Mouse (Mus musculus) liver, embryonic 12.5 days (tissue): ENCODE measurements around the gene Xirp2. TPM values are rescaled to one million over a fixed set of nuclear protein-coding genes. Genes with fewer than 3 reads are reported as not detected.

Source experiments
- ATAC-seq: fragments of 200-750 bp; cut with Nextera tagmentation; 2 replicates; pipeline ENCODE4 v1.8.0; 2017; ENCODE audit warnings: moderate number of reproducible peaks, mild to moderate bottlenecking, moderate library complexity
- H3K27ac ChIP-seq: fragments of 300-500 bp; sonication (generic); 2 replicates; pipeline ENCODE4 v1.5.1; 2016; ENCODE audit warnings: mild to moderate bottlenecking
- H3K27me3 ChIP-seq: fragments of 300-500 bp; sonication (generic); replicated peaks from 2 replicates; pipeline ENCODE4 v1.6.1; 2016; ENCODE audit warnings: mild to moderate bottlenecking, moderate library complexity
- H3K36me3 ChIP-seq: fragments of 300-500 bp; sonication (generic); 2 replicates; pipeline ENCODE4 v1.6.1; 2016; ENCODE audit warnings: mild to moderate bottlenecking, moderate library complexity
- H3K4me1 ChIP-seq: fragments of 300-500 bp; sonication (generic); 2 replicates; pipeline ENCODE4 v1.6.1; 2016
- H3K4me2 ChIP-seq: fragments of 300-500 bp; sonication (generic); 2 replicates; pipeline ENCODE4 v1.6.1; 2016; ENCODE audit warnings: mild to moderate bottlenecking, moderate library complexity
- H3K4me3 ChIP-seq: fragments of 300-500 bp; sonication (generic); 2 replicates; pipeline ENCODE4 v1.5.1; 2016; ENCODE audit warnings: mild to moderate bottlenecking, moderate library complexity
- H3K9ac ChIP-seq: fragments of 300-500 bp; sonication (generic); 2 replicates; pipeline ENCODE4 v1.6.1; 2016; ENCODE audit warnings: mild to moderate bottlenecking, moderate library complexity
- H3K9me3 ChIP-seq: fragments of 300-500 bp; sonication (generic); replicated peaks from 2 replicates; pipeline ENCODE4 v1.6.1; 2016; ENCODE audit warnings: mild to moderate bottlenecking, moderate library complexity
- WGBS: fragments of 180-500 bp; shearing (Covaris S2); methylation state at CpG from one replicate; pipeline ENCODE4 v1.1.7; 2016; ENCODE audit not compliant: insufficient replicate concordance; 5-methylcytosine and 5-hydroxymethylcytosine counted together
- polyA plus RNA-seq: library from polyadenylated mRNA; unstranded; fragments of >200 nt; fragmentation: Nextera tagmentation; extraction: Ambion mirVana; gene quantifications from 2 replicates; pipeline ENCODE4 v1.2.1, GENCODE M21; 2016

Gene Xirp2
- polyA plus RNA-seq, 1 experiment from 2014 or later: not detected

DNA sequence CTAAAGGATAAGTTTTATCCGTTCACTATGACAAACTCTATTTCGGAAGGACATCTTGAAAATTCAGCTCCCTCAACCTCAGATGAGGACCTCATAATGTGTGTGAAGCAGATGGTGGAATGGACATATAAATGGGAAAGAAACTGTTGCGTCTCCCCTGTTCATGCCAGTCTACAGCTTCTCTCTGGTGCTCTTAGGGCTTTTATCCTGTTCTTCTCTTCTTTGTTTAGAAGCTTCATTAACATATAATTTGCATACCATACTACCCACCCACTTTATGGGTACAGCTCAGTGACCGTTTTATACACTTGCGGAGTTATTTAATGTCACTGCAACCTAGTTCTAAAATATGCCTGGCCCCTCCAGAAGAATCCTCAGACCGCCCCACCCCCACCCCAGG, 40.9 kb downstream of the Xirp2 start:
- 77% methylated on average over 6 of the region's 6 CpGs for WGBS
- Histone ChIP-seq H3K36me3 (no peaks in the 10 kb centered on the region), H3K9ac (no peak overlapping the region), H3K4me2 (no peak overlapping the region), H3K9me3 (no peaks in the 10 kb centered on the region), H3K4me1 (no peaks in the 10 kb centered on the region), H3K27ac (no peak overlapping the region), H3K4me3 (no peak overlapping the region), H3K27me3 (no peaks in the 10 kb centered on the region)
- no peak for ATAC-seq

DNA sequence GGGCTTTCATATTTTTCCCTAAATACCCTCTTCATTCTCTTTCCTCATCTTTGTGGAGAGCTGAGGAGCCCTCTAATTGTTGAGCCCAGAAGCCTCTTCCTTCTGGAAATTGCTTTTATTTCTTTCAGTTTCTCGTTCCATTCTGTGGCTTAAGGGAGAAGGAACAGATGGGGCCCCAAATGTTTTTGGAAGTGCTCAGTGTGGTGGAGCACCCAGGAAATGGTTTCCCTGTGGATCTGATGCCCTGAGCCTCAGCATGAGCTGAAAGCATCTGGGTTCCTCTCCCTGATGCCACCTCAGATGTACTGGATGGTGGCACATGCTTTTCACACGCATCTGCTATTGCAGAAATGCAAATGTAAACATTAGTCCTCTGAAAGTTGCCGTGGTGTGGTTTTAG, 41.4 kb downstream of the Xirp2 start:
- Histone ChIP-seq H3K4me2 (no peak overlapping the region), H3K9me3 (no peaks in the 10 kb centered on the region)

GRCm38 (mm10) chr2:67488465-67489127, 42.8 kb downstream of the Xirp2 start:
- H3K4me3 ChIP-seq: no peak overlapping the region
- H3K9ac ChIP-seq: no peak overlapping the region
- H3K36me3 ChIP-seq: no peaks in the 10 kb centered on the region
- H3K4me1 ChIP-seq: no peaks in the 10 kb centered on the region
- WGBS: 70% methylated on average over 11 of the region's 11 CpGs
- ATAC-seq: no peak
- no peak overlapping the region for H3K4me2 ChIP-seq
- H3K27ac ChIP-seq: no peak overlapping the region
- H3K9me3 ChIP-seq: no peaks in the 10 kb centered on the region
- H3K27me3 ChIP-seq: no peaks in the 10 kb centered on the region

More for the DNA sequence above, 41.4 kb downstream of the Xirp2 start:
- Histone ChIP-seq H3K4me3 (no peak overlapping the region), H3K27ac (no peak overlapping the region), H3K27me3 (no peaks in the 10 kb centered on the region), H3K9ac (no peak overlapping the region), H3K36me3 (no peaks in the 10 kb centered on the region), H3K4me1 (no peaks in the 10 kb centered on the region)
- WGBS: 49% methylated on average over 3 of the region's 3 CpGs
- no peak for ATAC-seq

DNA sequence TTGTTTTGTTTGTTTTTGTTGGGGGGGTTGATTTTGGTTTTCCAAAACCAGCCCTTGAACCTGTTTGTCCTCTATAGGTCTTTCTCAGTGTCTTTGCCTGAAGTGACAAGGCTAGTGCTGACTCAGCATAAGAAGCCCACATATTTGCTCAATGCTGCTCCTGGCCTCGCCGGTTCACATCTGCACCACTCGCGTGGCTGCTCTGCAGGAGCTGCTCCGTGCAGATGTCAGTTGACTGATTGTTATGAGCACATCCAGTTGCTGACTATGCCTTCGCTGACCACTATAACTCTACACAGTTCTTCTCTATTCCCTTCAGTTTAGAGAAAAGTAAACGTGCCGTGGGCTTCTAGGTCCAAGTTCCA, 43.3 kb downstream of the Xirp2 start:
- no peak overlapping the region for H3K4me3 ChIP-seq
- 71% methylated on average over 8 of the region's 8 CpGs for WGBS
- no peaks in the 10 kb centered on the region for H3K27me3 ChIP-seq
- ATAC-seq: no peak
- H3K9ac ChIP-seq: no peak overlapping the region
- H3K36me3 ChIP-seq: no peaks in the 10 kb centered on the region
- no peak overlapping the region for H3K4me2 ChIP-seq
- H3K4me1 ChIP-seq: no peaks in the 10 kb centered on the region
- no peaks in the 10 kb centered on the region for H3K9me3 ChIP-seq
- H3K27ac ChIP-seq: no peak overlapping the region

GRCm38 (mm10) chr2:67505457-67505856, 59.7 kb downstream of the Xirp2 start:
- no peaks in the 10 kb centered on the region for H3K36me3 ChIP-seq
- no peak overlapping the region for H3K9ac ChIP-seq
- H3K4me3 ChIP-seq: no peak overlapping the region
- no peaks in the 10 kb centered on the region for H3K27me3 ChIP-seq
- H3K9me3 ChIP-seq: no peaks in the 10 kb centered on the region
- H3K4me1 ChIP-seq: no peaks in the 10 kb centered on the region
- H3K27ac ChIP-seq: no peak overlapping the region
- 45% methylated on average over 2 of the region's 2 CpGs for WGBS
- H3K4me2 ChIP-seq: no peak overlapping the region
- no peak for ATAC-seq

- no peak overlapping the region for H3K9ac ChIP-seq
- no peaks in the 10 kb centered on the region for H3K9me3 ChIP-seq
- no peaks in the 10 kb centered on the region for H3K4me1 ChIP-seq
- H3K4me3 ChIP-seq: no peak overlapping the region
- no peaks in the 10 kb centered on the region for H3K27me3 ChIP-seq
- ATAC-seq: no peak
- H3K36me3 ChIP-seq: no peaks in the 10 kb centered on the region
- no peak overlapping the region for H3K27ac ChIP-seq
- WGBS: 81% methylated on average over 7 of the region's 7 CpGs
- no peak overlapping the region for H3K4me2 ChIP-seq
Observed at GRCm38 (mm10) chr2:67516405-67516804, 70.6 kb downstream of the Xirp2 start.

DNA sequence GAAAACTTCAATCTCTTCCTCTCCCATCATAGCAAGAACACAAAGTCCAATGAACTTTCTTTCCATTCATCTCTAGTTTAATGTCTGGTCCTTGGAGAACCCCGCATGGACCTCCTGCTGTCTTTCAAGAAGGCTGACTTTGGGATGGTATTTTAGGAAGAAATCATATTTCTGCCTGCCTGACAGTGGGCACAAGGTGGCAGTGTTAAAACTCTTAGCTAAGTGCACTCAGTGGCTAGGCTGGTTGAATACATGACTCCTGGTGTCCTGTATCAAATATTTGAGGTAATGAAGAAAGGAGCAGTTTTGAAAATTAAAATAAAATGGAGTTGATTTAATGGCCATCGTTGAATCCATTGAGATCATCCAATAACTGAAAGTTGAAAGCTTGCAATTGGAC, 89.5 kb downstream of the Xirp2 start:
- no peaks in the 10 kb centered on the region for H3K4me1 ChIP-seq
- H3K9me3 ChIP-seq: no peaks in the 10 kb centered on the region
- no peak overlapping the region for H3K9ac ChIP-seq
- no peak for ATAC-seq
- no peak overlapping the region for H3K27ac ChIP-seq
- no peak overlapping the region for H3K4me3 ChIP-seq
- no peaks in the 10 kb centered on the region for H3K27me3 ChIP-seq
- no peaks in the 10 kb centered on the region for H3K36me3 ChIP-seq
- no peak overlapping the region for H3K4me2 ChIP-seq
- 72% methylated on average over 2 of the region's 2 CpGs for WGBS

DNA sequence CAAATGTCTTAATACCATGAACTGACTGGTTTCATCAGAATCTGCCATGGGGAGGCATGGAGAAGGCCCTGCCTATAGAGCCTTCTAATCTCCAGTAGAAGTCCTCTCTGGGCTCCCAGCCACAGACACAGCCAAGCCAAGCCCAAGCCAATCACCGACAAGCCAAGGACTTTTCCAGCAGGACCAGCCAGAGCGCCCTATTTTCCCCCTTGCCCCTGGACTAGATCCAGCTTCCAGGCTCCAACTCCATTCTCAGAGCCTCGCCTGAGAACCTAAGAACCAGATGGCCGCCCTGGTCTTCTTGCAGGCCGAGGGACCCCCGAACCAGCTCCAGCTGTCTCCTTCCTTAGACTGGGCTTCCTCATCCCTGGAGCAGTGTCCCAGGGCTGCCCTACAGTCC, 93.6 kb downstream of the Xirp2 start:
- no peak overlapping the region for H3K4me2 ChIP-seq
- no peaks in the 10 kb centered on the region for H3K27me3 ChIP-seq
- no peaks in the 10 kb centered on the region for H3K4me1 ChIP-seq
- WGBS: 69% methylated on average over 6 of the region's 6 CpGs
- no peak for ATAC-seq
- no peaks in the 10 kb centered on the region for H3K36me3 ChIP-seq
- no peak overlapping the region for H3K27ac ChIP-seq
- no peaks in the 10 kb centered on the region for H3K9me3 ChIP-seq
- no peak overlapping the region for H3K4me3 ChIP-seq
- H3K9ac ChIP-seq: no peak overlapping the region

- Histone ChIP-seq H3K36me3 (no peaks in the 10 kb centered on the region), H3K9ac (no peak overlapping the region), H3K27me3 (no peaks in the 10 kb centered on the region), H3K27ac (no peak overlapping the region), H3K9me3 (no peaks in the 10 kb centered on the region), H3K4me2 (no peak overlapping the region), H3K4me1 (no peaks in the 10 kb centered on the region), H3K4me3 (no peak overlapping the region)
- WGBS: 72% methylated on average over 11 of the region's 11 CpGs
- ATAC-seq: no peak
Observed at GRCm38 (mm10) chr2:67541957-67542696, 96.3 kb downstream of the Xirp2 start.

DNA sequence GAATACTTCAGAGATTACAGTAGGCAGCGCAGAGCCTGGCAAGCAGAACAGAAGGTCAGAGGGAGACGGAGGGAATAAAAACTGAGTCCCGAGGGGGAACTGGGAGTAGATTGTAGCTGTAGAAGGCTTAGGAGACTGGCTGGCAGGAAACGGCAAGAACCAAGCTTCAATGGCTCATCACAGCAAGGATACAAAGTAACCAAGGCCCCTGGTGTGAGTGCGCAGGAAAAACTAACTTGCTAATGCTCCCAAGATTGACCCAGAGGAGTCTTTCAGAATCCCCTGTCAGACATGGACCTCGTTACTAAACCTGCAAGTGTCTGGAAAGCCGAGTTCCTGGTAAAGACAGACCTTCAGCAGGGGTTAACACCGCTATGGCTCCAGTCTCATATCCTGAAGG, 98.6 kb downstream of the Xirp2 start:
- Histone ChIP-seq H3K4me2 (no peak overlapping the region), H3K4me3 (no peak overlapping the region), H3K36me3 (no peaks in the 10 kb centered on the region), H3K27ac (no peak overlapping the region), H3K4me1 (no peaks in the 10 kb centered on the region), H3K27me3 (no peaks in the 10 kb centered on the region), H3K9ac (no peak overlapping the region), H3K9me3 (no peaks in the 10 kb centered on the region)
- ATAC-seq: no peak
- WGBS: 58% methylated on average over 8 of the region's 8 CpGs

GRCm38 (mm10) chr2:67564851-67565479, 119.2 kb downstream of the Xirp2 start:
- Histone ChIP-seq H3K4me2 (peak overlapping the region; percentile 65), H3K36me3 (no peaks in the 10 kb centered on the region), H3K27me3 (peaks cover 35% of the 10 kb centered on the region), H3K9me3 (no peaks in the 10 kb centered on the region), H3K4me3 (peak overlapping the region; percentile 56), H3K27ac (no peak overlapping the region), H3K9ac (no peak overlapping the region), H3K4me1 (0 out of 2 replicates have a peak, but pooled peaks cover 3% of the 10 kb centered on the region)
- ATAC-seq: peak; percentile 27; the same call in 1 of the 2 replicates
- whole genome bisulfite sequencing: 4% methylated on average over 23 of the region's 23 CpGs
